Mouse (Mus musculus) cerebellum, adult 2 months (tissue): ENCODE measurements around the gene Mtmr11.

Source experiments
- CTCF ChIP-seq: fragments of 200-500 bp; IDR thresholded peaks from 2 replicates; pipeline ENCODE4 v1.5.1; 2011; ENCODE audit warnings: low read depth, mild to moderate bottlenecking, control low read depth, low read length, moderate library complexity, borderline replicate concordance; ENCODE audit not compliant: insufficient read depth
- POLR2A ChIP-seq: fragments of 200-500 bp; IDR thresholded peaks from 2 replicates; pipeline ENCODE4 v1.6.1; 2011; ENCODE audit warnings: low read length, control low read depth, borderline replicate concordance; ENCODE audit not compliant: insufficient read depth

DNA sequence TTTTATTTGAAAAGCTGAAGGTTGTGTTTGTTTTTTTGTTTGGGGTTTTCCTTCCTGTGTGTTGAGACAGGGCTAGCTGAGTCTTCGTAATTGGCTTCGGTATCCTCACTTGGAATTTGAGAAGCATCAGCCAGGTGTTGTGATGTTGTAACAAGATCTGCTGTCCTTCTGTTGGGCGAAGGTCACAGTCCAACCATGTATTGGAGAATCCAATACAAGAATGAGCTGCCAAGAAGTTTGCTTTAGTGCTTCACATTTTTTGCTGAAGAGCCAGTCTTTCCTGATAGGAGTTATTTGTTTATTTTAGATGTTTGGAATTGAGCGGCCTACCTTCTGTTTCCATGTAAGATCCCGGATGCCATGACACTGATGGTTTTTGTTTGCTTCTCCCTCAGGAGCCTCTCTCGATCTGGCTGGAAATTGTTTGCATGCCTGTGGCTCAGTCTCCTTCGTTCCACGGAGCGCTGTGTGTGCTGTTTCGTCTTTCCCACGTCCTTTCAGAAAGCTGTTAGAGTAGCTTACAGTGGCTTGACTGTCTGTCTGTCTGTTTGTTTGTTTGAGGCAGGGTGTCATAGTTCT lies 28.4 kb upstream of the Mtmr11 start:
- TF ChIP-seq CTCF (no peak), POLR2A (no peak)
